Mouse (Mus musculus): ENCODE measurements at regions not wholly inside any gene's neighbourhood (a gene's known extent, or its start where the extent isn't known, plus 50 kb on each side); places are given as distances from the start of the nearest gene placed in this dataset.

DNA sequence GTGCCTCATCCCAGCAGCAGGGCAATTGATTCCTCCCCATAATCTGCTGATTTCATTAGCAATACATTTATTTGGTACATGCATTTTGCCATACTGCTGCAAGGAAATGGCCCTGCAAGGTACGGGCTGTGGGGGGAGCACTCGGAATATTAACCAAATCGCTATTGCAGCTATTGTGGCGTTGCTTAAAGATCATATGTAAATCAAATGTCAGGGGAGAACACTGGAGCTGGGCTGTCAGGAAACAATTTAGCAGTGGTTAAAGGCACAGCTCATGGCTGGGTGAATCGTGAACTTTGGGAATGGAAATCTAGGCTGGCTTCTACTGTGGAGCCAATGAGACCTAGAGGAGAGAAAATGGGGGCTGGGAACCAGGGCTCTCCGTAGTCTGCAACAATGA, 192.0 kb downstream of the Gm26897 start:
- TF ChIP-seq EP300 (IDR thresholded peaks at IDR 0.05) (no peak), CTCF (IDR thresholded peaks at IDR 0.05) (no peak)
